Mouse (Mus musculus): ENCODE measurements around the gene Clip2.

DNA sequence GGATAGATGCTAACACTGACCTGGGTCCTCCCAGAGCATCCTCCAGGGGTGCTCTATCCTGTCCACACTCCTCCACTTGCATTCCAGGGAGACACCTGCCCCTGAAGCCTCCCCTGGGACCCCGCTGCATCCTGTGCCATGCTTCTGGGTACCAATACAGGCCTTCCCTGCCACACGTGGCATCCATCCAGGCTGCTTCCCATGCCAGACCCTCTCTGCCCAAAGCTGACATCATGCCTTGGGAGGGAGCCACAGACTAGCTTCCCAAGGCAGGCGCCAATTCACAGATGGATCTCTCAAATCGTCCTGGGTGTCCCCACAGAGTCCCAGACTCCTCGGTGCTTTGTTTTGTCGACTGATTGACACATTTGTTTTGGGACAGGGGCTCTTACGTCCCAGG, 21.4 kb downstream of the Clip2 start:
- TF ChIP-seq CTCF (IDR thresholded peaks at IDR 0.05; ENCODE audit: borderline replicate concordance, extremely low read depth, insufficient read depth, insufficient read length) (no peak), POLR2A (IDR thresholded peaks at IDR 0.05; ENCODE audit: borderline replicate concordance, extremely low read depth, insufficient read depth, insufficient read length, poor library complexity, severe bottlenecking) (no peak)
